Mouse (Mus musculus): ENCODE measurements around the gene Lsm5. TPM values are rescaled to one million over a fixed set of nuclear protein-coding genes. Genes with fewer than 3 reads are reported as not detected.

Gene Lsm5
- polyA plus RNA-seq, 1 experiment from 2014 or later: 148 TPM

DNA sequence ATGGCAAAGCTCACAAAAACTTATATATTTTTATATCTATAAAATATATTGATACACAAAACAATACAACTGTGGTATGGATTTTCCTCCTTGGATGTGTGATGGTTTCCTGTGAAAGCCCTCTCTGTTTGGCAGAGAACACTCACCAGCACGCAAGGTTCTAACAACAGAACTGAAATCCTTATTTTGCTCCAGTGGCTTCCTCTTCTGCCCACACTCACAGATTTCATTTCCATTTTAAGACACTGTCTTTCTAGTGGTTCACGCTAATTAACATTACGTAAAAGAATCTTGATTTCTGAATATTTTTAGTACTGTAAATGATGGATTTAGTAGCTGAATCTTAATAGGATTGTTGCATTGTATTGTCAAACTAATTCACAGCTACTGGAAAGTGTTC, 16.3 kb downstream of the Lsm5 start:
- H3K27ac ChIP-seq: no peak overlapping the region
- 91% methylated on average over 3 of the region's 3 CpGs for WGBS
- ATAC-seq (replicated peaks; ENCODE audit: low FRiP score): no peak

DNA sequence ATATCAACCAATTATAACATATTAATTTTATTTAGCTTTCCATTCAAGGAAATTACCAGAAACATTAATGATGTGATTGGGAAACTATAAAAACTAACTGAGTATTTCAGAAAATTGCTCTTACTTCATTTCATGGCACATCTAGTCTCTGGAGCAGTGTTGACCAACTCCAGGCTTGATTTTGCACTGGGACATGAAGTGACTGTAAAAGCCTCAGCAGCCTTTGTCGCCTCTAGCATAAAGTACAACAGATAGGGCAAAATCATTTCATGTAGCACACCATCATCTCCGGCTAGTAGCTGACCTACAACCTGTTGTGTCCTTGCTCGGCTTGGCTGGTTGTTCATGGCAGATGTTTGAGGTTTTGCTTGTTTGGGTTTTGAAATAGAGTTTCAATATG, 40.1 kb downstream of the Lsm5 start:
- no peak for ATAC-seq (replicated peaks; ENCODE audit: low FRiP score)
- H3K36me3 ChIP-seq: no peaks in the 10 kb centered on the region
- no peak overlapping the region for H3K4me3 ChIP-seq (replicated peaks)
- H3K4me1 ChIP-seq: no peaks in the 10 kb centered on the region
- no peaks in the 10 kb centered on the region for H3K27me3 ChIP-seq
- no peak overlapping the region for H3K27ac ChIP-seq
- no peaks in the 10 kb centered on the region for H3K9me3 ChIP-seq (replicated peaks)
- no peak overlapping the region for H3K4me2 ChIP-seq
- 81% methylated on average over 3 of the region's 3 CpGs for WGBS
- H3K9ac ChIP-seq: no peak overlapping the region

More for the DNA sequence above, 16.3 kb downstream of the Lsm5 start:
- Histone ChIP-seq H3K4me1 (no peaks in the 10 kb centered on the region), H3K27me3 (no peaks in the 10 kb centered on the region), H3K36me3 (no peaks in the 10 kb centered on the region), H3K4me3 (replicated peaks) (no peak overlapping the region), H3K9me3 (replicated peaks) (no peaks in the 10 kb centered on the region), H3K9ac (no peak overlapping the region), H3K4me2 (no peak overlapping the region)

GRCm38 (mm10) chr6:56655393-56655792, 49.1 kb downstream of the Lsm5 start:
- ATAC-seq (replicated peaks; ENCODE audit: low FRiP score): no peak
- WGBS: 84% methylated on average over 8 of the region's 8 CpGs
- H3K9ac ChIP-seq: no peak overlapping the region
- H3K4me1 ChIP-seq: peaks cover 8% of the 10 kb centered on the region
- H3K36me3 ChIP-seq: no peaks in the 10 kb centered on the region
- H3K9me3 ChIP-seq (replicated peaks): no peaks in the 10 kb centered on the region
- no peak overlapping the region for H3K27ac ChIP-seq
- H3K4me2 ChIP-seq: no peak overlapping the region
- peaks cover 35% of the 10 kb centered on the region for H3K27me3 ChIP-seq
- H3K4me3 ChIP-seq (replicated peaks): no peak overlapping the region

- H3K9ac ChIP-seq: peak overlapping the region; percentile 35
- ATAC-seq (replicated peaks; ENCODE audit: low FRiP score): peak; percentile 80
- no peak overlapping the region for H3K27ac ChIP-seq
- H3K4me3 ChIP-seq (replicated peaks): peak overlapping the region; percentile 45
- peaks cover 35% of the 10 kb centered on the region for H3K27me3 ChIP-seq
- H3K4me2 ChIP-seq: peak overlapping the region; percentile 90
- H3K36me3 ChIP-seq: no peaks in the 10 kb centered on the region
- WGBS: under 1% methylated on average over 36 of the region's 36 CpGs
- H3K4me1 ChIP-seq: peaks cover 8% of the 10 kb centered on the region
- H3K9me3 ChIP-seq (replicated peaks): no peaks in the 10 kb centered on the region
These were observed 52.4 kb downstream of the Lsm5 start for GRCm38 (mm10) chr6:56652121-56652592.

Other genes starting within 250 kb of the Lsm5 start
- 1.2 and 1.3 TPM in 2 replicates for gene Pde1c, start 135.6 kb downstream of the Lsm5 start, polyA plus RNA-seq (2015; fragmentation: Nextera tagmentation; extraction: Ambion mirVana)
- 11.1 and 13.4 TPM in 2 replicates for gene Avl9, start 10.2 kb upstream of the Lsm5 start, polyA plus RNA-seq (2015; fragmentation: Nextera tagmentation; extraction: Ambion mirVana)
- gene Kbtbd2, start 93.1 kb upstream of the Lsm5 start, polyA plus RNA-seq (2015; fragmentation: Nextera tagmentation; extraction: Ambion mirVana): 32.6 and 35.7 TPM in 2 replicates
- 118 and 129 TPM in 2 replicates for gene Fkbp9, start 127.3 kb upstream of the Lsm5 start, polyA plus RNA-seq (2015; fragmentation: Nextera tagmentation; extraction: Ambion mirVana)
- gene Nt5c3, start 219.2 kb upstream of the Lsm5 start, polyA plus RNA-seq (2015; fragmentation: Nextera tagmentation; extraction: Ambion mirVana): 61.5 and 64.9 TPM in 2 replicates
- 0.28 and 0.39 TPM in 2 replicates for gene Vmn1r4, start 219.3 kb upstream of the Lsm5 start, polyA plus RNA-seq (2015; fragmentation: Nextera tagmentation; extraction: Ambion mirVana)

All from kidney, embryonic 15.5 days (tissue).